ENCODE assay signal across 14 mouse cellular contexts in genomic region chr11:114965182-114965828, GRCm38 (mm10). TPM values are rescaled to one million over a fixed set of nuclear protein-coding genes. Genes with fewer than 3 reads are reported as not detected.
DNase-seq lines count a peak whose midpoint lies in the region; ATAC-seq lines count a peak whose summit lies in the region.
"Had no signal": no experiment of that assay in that cellular context is flagged by ENCODE, and none has a peak within 500 bp of the region (broad histone marks: within the 10 kb centered on the region; RNA-seq: fewer than 3 reads in every experiment).

No protein-coding gene starts in this region.

- H3K4me2 ChIP-seq in midbrain, embryonic 13.5 days (replicated peaks), result no peak overlapping the region
- H3K4me2 ChIP-seq: midbrain, embryonic 12.5 days had no signal

- no peaks in the 10 kb centered on the region for H3K36me3 ChIP-seq in midbrain, embryonic 13.5 days
- H3K36me3 ChIP-seq: midbrain, embryonic 12.5 days had no signal

- DNase-seq in adrenal gland, adult 8-10 months, result peak; percentile 17
- DNase-seq in adrenal gland, adult 18-20 months (ENCODE audit: low spot score in 2 of 2), result no peak
- DNase-seq in 3T3-L1 (ENCODE audit: low read depth, low spot score), result peak; percentile 96
- DNase-seq in c-Kit-positive CD71-negative TER-119-negative erythroid progenitor cells, embryonic 14.5 days (ENCODE audit: low read depth), result peak; percentile 47
- DNase-seq in lung, postnatal 25 days (ENCODE audit: low spot score), result peak; percentile 38
- no peak for DNase-seq in urinary bladder, adult 2 months (ENCODE audit: low spot score)
- DNase-seq in kidney, adult 18-20 months, result no peak
- DNase-seq: cerebellum, adult 9-10 months; left cerebral cortex, postnatal 4 days had no signal

- no peak overlapping the region for H3K9ac ChIP-seq in midbrain, embryonic 13.5 days (replicated peaks)
- H3K9ac ChIP-seq: midbrain, embryonic 12.5 days had no signal

- ATAC-seq in midbrain, embryonic 13.5 days, result no peak
- ATAC-seq: hindbrain, embryonic 16.5 days had no signal

- no peak overlapping the region for H3K27ac ChIP-seq in midbrain, embryonic 13.5 days
- H3K27ac ChIP-seq: midbrain, embryonic 12.5 days had no signal

- no peaks in the 10 kb centered on the region for H3K27me3 ChIP-seq in midbrain, embryonic 13.5 days
- H3K27me3 ChIP-seq: midbrain, embryonic 12.5 days had no signal

- H3K9me3 ChIP-seq in midbrain, embryonic 13.5 days, result no peaks in the 10 kb centered on the region
- H3K9me3 ChIP-seq: midbrain, embryonic 12.5 days had no signal

- no peak overlapping the region for H3K4me3 ChIP-seq in midbrain, embryonic 13.5 days (replicated peaks)
- H3K4me3 ChIP-seq: midbrain, embryonic 12.5 days had no signal

- no peaks in the 10 kb centered on the region for H3K4me1 ChIP-seq in midbrain, embryonic 13.5 days (replicated peaks)
- H3K4me1 ChIP-seq: midbrain, embryonic 12.5 days had no signal

- WGBS in midbrain, embryonic 13.5 days, result 68% methylated on average over 3 of the region's 3 CpGs

RNA-seq across cellular contexts. Expression of gene Cd300c, which starts 3.7 kb away (rescaled TPM):
- not detected for total RNA-seq in adrenal gland, adult 8-10 months (2022)
- total RNA-seq in adrenal gland, adult 18-20 months (2021), result not detected
- 0.21 and 0.51 TPM in 2 replicates for polyA plus RNA-seq in urinary bladder, adult 2 months (2012; rRNA removed)
- polyA plus RNA-seq in midbrain, embryonic 13.5 days (2015; fragmentation: Nextera tagmentation; extraction: Ambion mirVana), result not detected in 2 replicates
- total RNA-seq: gastrocnemius, adult 18-20 months; left cerebral cortex, postnatal 4 days had no signal
- polyA plus RNA-seq: hindbrain, embryonic 16.5 days; midbrain, embryonic 12.5 days; stomach, embryonic 14.5 days had no signal

RNA-seq across cellular contexts. Expression of gene Cd300ld, which starts 24.4 kb away (rescaled TPM):
- total RNA-seq in adrenal gland, adult 8-10 months (2022), result 1 to 10 TPM; 1.6 to 3.1 (median 2.1) TPM
- total RNA-seq in adrenal gland, adult 18-20 months (2021), result 1 to 10 TPM; 1.1 to 2.5 TPM
- polyA plus RNA-seq in urinary bladder, adult 2 months (2012; rRNA removed), result 4.2 and 6.1 TPM in 2 replicates
- not detected in 2 replicates for polyA plus RNA-seq in midbrain, embryonic 13.5 days (2015; fragmentation: Nextera tagmentation; extraction: Ambion mirVana)
- polyA plus RNA-seq: hindbrain, embryonic 16.5 days had no signal

RNA-seq across cellular contexts. Expression of gene Cd300lb, which starts 31.1 kb away (rescaled TPM):
- total RNA-seq in adrenal gland, adult 8-10 months (2022), result 1 to 10 TPM; 1.3 to 3.1 (median 1.7) TPM
- under 1 TPM; 0.40 to 0.80 TPM for total RNA-seq in adrenal gland, adult 18-20 months (2021)
- 2.4 and 3.6 TPM in 2 replicates for polyA plus RNA-seq in urinary bladder, adult 2 months (2012; rRNA removed)
- polyA plus RNA-seq in midbrain, embryonic 13.5 days (2015; fragmentation: Nextera tagmentation; extraction: Ambion mirVana), result 0.05 TPM in 1 of 2 replicates, not detected in the other
- total RNA-seq: left cerebral cortex, postnatal 4 days had no signal
- polyA plus RNA-seq: hindbrain, embryonic 16.5 days had no signal

RNA-seq across cellular contexts. Expression of gene Cd300c2, which starts 36.4 kb away (rescaled TPM):
- total RNA-seq in adrenal gland, adult 8-10 months (2022), result 10 to 100 TPM in 1 of 4 experiments, 1 to 10 TPM in 3; 3.7 to 11.4 (median 7.5) TPM
- total RNA-seq in adrenal gland, adult 18-20 months (2021), result 1 to 10 TPM; 5.3 to 8.6 TPM
- 3.5 and 4.8 TPM in 2 replicates for polyA plus RNA-seq in urinary bladder, adult 2 months (2012; rRNA removed)
- 0.81 and 0.82 TPM in 2 replicates for polyA plus RNA-seq in midbrain, embryonic 13.5 days (2015; fragmentation: Nextera tagmentation; extraction: Ambion mirVana)

RNA-seq across cellular contexts. Expression of gene Cd300ld2, which starts 50.7 kb away (rescaled TPM):
- 1 to 10 TPM in 1 of 4 experiments, not detected in 3; 1.6 TPM for total RNA-seq in adrenal gland, adult 8-10 months (2022)
- total RNA-seq in adrenal gland, adult 18-20 months (2021), result not detected
- 0.83 and 1.2 TPM in 2 replicates for polyA plus RNA-seq in urinary bladder, adult 2 months (2012; rRNA removed)
- not detected in 2 replicates for polyA plus RNA-seq in midbrain, embryonic 13.5 days (2015; fragmentation: Nextera tagmentation; extraction: Ambion mirVana)
- total RNA-seq: gastrocnemius, adult 18-20 months; left cerebral cortex, postnatal 4 days had no signal
- polyA plus RNA-seq: hindbrain, embryonic 16.5 days; midbrain, embryonic 12.5 days; stomach, embryonic 14.5 days had no signal

Comparison
In these comparisons a context has a peak if more than half of its experiments do, and no peak if none do; other contexts are left out.
1. DNase-seq: peak in adrenal gland, adult 8-10 months (single experiment), 3T3-L1 (single experiment), c-Kit-positive CD71-negative TER-119-negative erythroid progenitor cells, embryonic 14.5 days (single experiment) and lung, postnatal 25 days (single experiment); none in adrenal gland, adult 18-20 months (0 of 2), urinary bladder, adult 2 months (single experiment) and kidney, adult 18-20 months (single experiment).